8 mouse cellular contexts compared by ENCODE assay signal in genomic region chr9:50768107-50769002, GRCm38 (mm10). TPM values are rescaled to one million over a fixed set of nuclear protein-coding genes. Genes with fewer than 3 reads are reported as not detected.
DNase-seq lines count a peak whose midpoint lies in the region; ATAC-seq and TF ChIP-seq lines count a peak whose summit lies in the region.

Fdxacb1 (plus strand) TSS chr9:50768236.

- peak; percentile 100 for DNase-seq in brain, embryonic 14.5 days (ENCODE audit: low read depth)
- peak; percentile 95 for DNase-seq in liver, adult 2 months (ENCODE audit: extremely low read depth, low read depth, low spot score)
- DNase-seq in splenic B cell, adult 2 months (ENCODE audit: low read depth, low spot score), result peak; percentile 98

- H3K36me3 ChIP-seq in C2C12 (ENCODE audit: control insufficient read depth, insufficient read depth) (no peaks in the 10 kb centered on the region), myocyte (ENCODE audit: control insufficient read depth, insufficient read depth) (no peaks in the 10 kb centered on the region)
- peaks cover 33% of the 10 kb centered on the region for H3K36me3 ChIP-seq in erythroblast, embryonic 14.5 days (ENCODE audit: control insufficient read depth)
- H3K36me3 ChIP-seq in heart, embryonic 11.5 days (ENCODE audit: control insufficient read depth, insufficient read depth, low read length), result no peaks in the 10 kb centered on the region
- H3K36me3 ChIP-seq in kidney, embryonic 16.5 days (ENCODE audit: insufficient read depth, low read length), result peaks cover 10% of the 10 kb centered on the region
- H3K36me3 ChIP-seq in liver, adult 2 months (ENCODE audit: control insufficient read depth, insufficient read depth, low read length), result peaks cover 10% of the 10 kb centered on the region
- peaks cover 2% of the 10 kb centered on the region for H3K36me3 ChIP-seq in splenic B cell, adult 2 months (ENCODE audit: control insufficient read depth, insufficient read depth, low read length, poor library complexity, severe bottlenecking)

- peak within 1 kb of the TSS; percentile 74 for H3ac ChIP-seq in C2C12 (ENCODE audit: control insufficient read depth, insufficient read length, low read depth)
- peak within 1 kb of the TSS; percentile 56 for H3ac ChIP-seq in myocyte (ENCODE audit: control insufficient read depth, insufficient read length)

- no peaks in the 10 kb centered on the region for H3K9me3 ChIP-seq in erythroblast, embryonic 14.5 days (ENCODE audit: control insufficient read depth, low read length)
- H3K9me3 ChIP-seq in heart, embryonic 11.5 days (replicated peaks; ENCODE audit: control insufficient read depth, low read length), result no peaks in the 10 kb centered on the region
- no peaks in the 10 kb centered on the region for H3K9me3 ChIP-seq in kidney, embryonic 16.5 days (ENCODE audit: low read length)

- H3K79me2 ChIP-seq in C2C12 (ENCODE audit: control insufficient read depth, insufficient read depth), result no peaks in the 10 kb centered on the region
- no peaks in the 10 kb centered on the region for H3K79me2 ChIP-seq in liver, adult 2 months (ENCODE audit: control insufficient read depth, insufficient read depth, low read length)
- no peaks in the 10 kb centered on the region for H3K79me2 ChIP-seq in myocyte (ENCODE audit: control insufficient read depth, insufficient read depth)

- peak; percentile 52; the same call in 1 of the 2 replicates for TF ChIP-seq POLR2A in brain, embryonic 14.5 days (IDR thresholded peaks at IDR 0.05; ENCODE audit: borderline replicate concordance, extremely low read depth, insufficient read depth, insufficient read length, poor library complexity, severe bottlenecking)
- TF ChIP-seq POLR2A in liver, adult 2 months (IDR thresholded peaks at IDR 0.05; ENCODE audit: extremely low read depth, insufficient read depth, low read length), result peak; percentile 31; the same call in 1 of the 2 replicates
- TF ChIP-seq POLR2A in myocyte (IDR thresholded peaks at IDR 0.05; ENCODE audit: insufficient read length, low read depth), result peak; percentile 57

- 5% methylated on average over 59 of the region's 59 CpGs for WGBS in heart, embryonic 11.5 days (ENCODE audit: insufficient replicate concordance)
- 3% methylated on average over 59 of the region's 59 CpGs for WGBS in kidney, embryonic 16.5 days
- WGBS in liver, adult 2 months, result 2% methylated on average over 59 of the region's 59 CpGs

- no peaks in the 10 kb centered on the region for H3K79me3 ChIP-seq in C2C12 (ENCODE audit: low read depth)

- TF ChIP-seq CTCF in C2C12 (IDR thresholded peaks at IDR 0.05; ENCODE audit: control insufficient read depth, insufficient read depth, insufficient read length), result peak; percentile 82
- peak; percentile 68 for TF ChIP-seq CTCF in brain, embryonic 14.5 days (IDR thresholded peaks at IDR 0.05; ENCODE audit: borderline replicate concordance, extremely low read depth, insufficient read depth, insufficient read length)
- TF ChIP-seq CTCF in liver, adult 2 months (IDR thresholded peaks at IDR 0.05; ENCODE audit: low read depth, low read length), result peak; percentile 78

- H3K4me3 ChIP-seq in C2C12 (ENCODE audit: insufficient read depth, poor library complexity, severe bottlenecking) (peak within 1 kb of the TSS; percentile 49), myocyte (peak within 1 kb of the TSS; percentile 49)
- H3K4me3 ChIP-seq in erythroblast, embryonic 14.5 days (replicated peaks), result peak within 1 kb of the TSS; percentile 70
- peak within 1 kb of the TSS; percentile 73 for H3K4me3 ChIP-seq in heart, embryonic 11.5 days (ENCODE audit: low read depth, low read length)
- peak within 1 kb of the TSS; percentile 86 for H3K4me3 ChIP-seq in kidney, embryonic 16.5 days (ENCODE audit: low read length)
- H3K4me3 ChIP-seq in liver, adult 2 months (ENCODE audit: insufficient read depth, low read depth, low read length), result peak within 1 kb of the TSS; percentile 76

- H3K4me2 ChIP-seq in heart, embryonic 11.5 days, result peak within 1 kb of the TSS; percentile 91
- peak within 1 kb of the TSS; percentile 94 for H3K4me2 ChIP-seq in kidney, embryonic 16.5 days (replicated peaks; ENCODE audit: low read depth, low read length)
- peak within 1 kb of the TSS; percentile 97 for H3K4me2 ChIP-seq in myocyte (ENCODE audit: low read depth)

- H3K27ac ChIP-seq in heart, embryonic 11.5 days (ENCODE audit: low read depth, low read length), result peak within 1 kb of the TSS; percentile 91
- peak within 1 kb of the TSS; percentile 96 for H3K27ac ChIP-seq in kidney, embryonic 16.5 days (ENCODE audit: low read length)
- H3K27ac ChIP-seq in liver, adult 2 months (replicated peaks; ENCODE audit: insufficient read depth, low read depth, low read length), result peak within 1 kb of the TSS; percentile 98

- H3K27me3 ChIP-seq in C2C12 (ENCODE audit: control insufficient read depth, insufficient read depth, insufficient read length) (no peaks in the 10 kb centered on the region), myocyte (ENCODE audit: control insufficient read depth, insufficient read depth, insufficient read length) (no peaks in the 10 kb centered on the region)
- no peaks in the 10 kb centered on the region for H3K27me3 ChIP-seq in erythroblast, embryonic 14.5 days (ENCODE audit: control insufficient read depth)
- no peaks in the 10 kb centered on the region for H3K27me3 ChIP-seq in heart, embryonic 11.5 days (ENCODE audit: control insufficient read depth, insufficient read depth, low read length)
- no peaks in the 10 kb centered on the region for H3K27me3 ChIP-seq in kidney, embryonic 16.5 days (ENCODE audit: insufficient read depth, low read length)
- no peaks in the 10 kb centered on the region for H3K27me3 ChIP-seq in liver, adult 2 months (ENCODE audit: control insufficient read depth, insufficient read depth, low read length)
- no peaks in the 10 kb centered on the region; the same call in 1 of the 2 replicates for H3K27me3 ChIP-seq in splenic B cell, adult 2 months (ENCODE audit: control insufficient read depth, insufficient read depth, low read length, poor library complexity, severe bottlenecking)

- peak; percentile 97 for ATAC-seq in heart, embryonic 11.5 days (replicated peaks; ENCODE audit: insufficient number of reproducible peaks, low FRiP score, low TSS enrichment)
- peak; percentile 98 for ATAC-seq in kidney, embryonic 16.5 days (ENCODE audit: low FRiP score, low TSS enrichment)

- H3K4me1 ChIP-seq in erythroblast, embryonic 14.5 days (ENCODE audit: control insufficient read depth), result peaks cover 42% of the 10 kb centered on the region
- H3K4me1 ChIP-seq in heart, embryonic 11.5 days (ENCODE audit: control insufficient read depth, insufficient read depth, low read length), result peaks cover 8% of the 10 kb centered on the region
- H3K4me1 ChIP-seq in kidney, embryonic 16.5 days (ENCODE audit: insufficient read depth, low read length), result peaks cover 9% of the 10 kb centered on the region; the same call in 1 of the 2 replicates
- H3K4me1 ChIP-seq in liver, adult 2 months (ENCODE audit: control insufficient read depth, insufficient read depth, low read length), result peaks cover 4% of the 10 kb centered on the region; the same call in 1 of the 2 replicates

- peak within 1 kb of the TSS; percentile 81 for H3K9ac ChIP-seq in heart, embryonic 11.5 days (ENCODE audit: low read depth, low read length)
- H3K9ac ChIP-seq in kidney, embryonic 16.5 days (replicated peaks; ENCODE audit: low read length), result peak within 1 kb of the TSS; percentile 81
- H3K9ac ChIP-seq in liver, adult 2 months (ENCODE audit: low read depth, low read length), result peak within 1 kb of the TSS; percentile 83

TF ChIP-seq in C2C12, 6 proteins besides CTCF, POLR2A, EP300 and RAD21:
- TF ChIP-seq USF1 (IDR thresholded peaks at IDR 0.05; ENCODE audit: low read depth) (no peak), CEBPB (IDR thresholded peaks at IDR 0.05; ENCODE audit: low read depth) (no peak)

TF ChIP-seq in myocyte, 11 proteins besides CTCF, POLR2A, EP300 and RAD21:
- no peak for TF ChIP-seq MAX (IDR thresholded peaks at IDR 0.05; ENCODE audit: low read depth)
- TF ChIP-seq POLR2AphosphoS2 (IDR thresholded peaks at IDR 0.05; ENCODE audit: insufficient read length, low read depth), result peak; percentile 34
- no peak for TF ChIP-seq TCF3 (IDR thresholded peaks at IDR 0.05; ENCODE audit: insufficient read length, low read depth)
- no peak for TF ChIP-seq SRF (IDR thresholded peaks at IDR 0.05; ENCODE audit: control insufficient read depth, insufficient read length, low read depth)
- TF ChIP-seq REST (IDR thresholded peaks at IDR 0.05; ENCODE audit: insufficient read depth, insufficient read length), result no peak
- no peak for TF ChIP-seq MYOG (IDR thresholded peaks at IDR 0.05; ENCODE audit: control insufficient read depth in 1 of 3, insufficient read depth in 1 of 3, insufficient read length in 2 of 3, low read depth in 2 of 3)
- TF ChIP-seq TCF12 (IDR thresholded peaks at IDR 0.05; ENCODE audit: insufficient read depth, poor library complexity, severe bottlenecking), result no peak
TF ChIP-seq in myocyte: peak in this region for 1.

RNA-seq across cellular contexts. Expression of gene Fdxacb1, which starts in this region (rescaled TPM):
- 4.4 TPM for polyA plus RNA-seq in C2C12 (2012; fragmentation: generic; extraction: Trizol)
- polyA plus RNA-seq in brain, embryonic 14.5 days (2012; rRNA removed), result 8.0 and 8.3 TPM in 2 replicates
- 0.13 and 0.22 TPM in 2 replicates for polyA plus RNA-seq in erythroblast, embryonic 14.5 days (2012)
- polyA plus RNA-seq in heart, embryonic 11.5 days (2014; fragmentation: Nextera tagmentation; extraction: Ambion mirVana), result 9.8 and 9.9 TPM in 2 replicates
- 13.0 and 13.1 TPM in 2 replicates for polyA plus RNA-seq in kidney, embryonic 16.5 days (2015; fragmentation: Nextera tagmentation; extraction: Ambion mirVana)
- 4.2 and 4.7 TPM in 2 replicates for total RNA-seq in liver, adult 2 months (2014; rRNA removed)
- polyA plus RNA-seq in liver, adult 2 months (2012; rRNA removed), result 2.5 and 2.6 TPM in 2 replicates
- 3.6 TPM for polyA plus RNA-seq in myocyte (2012; fragmentation: generic; extraction: Trizol)

Comparison
In these comparisons a context has a peak if more than half of its experiments do, and no peak if none do; other contexts are left out.
1. Peak in every context shown above with its lines: DNase-seq, ATAC-seq, H3K4me3 ChIP-seq and H3K27ac ChIP-seq.